Mouse (Mus musculus): ENCODE measurements around the gene Efhd2. TPM values are rescaled to one million over a fixed set of nuclear protein-coding genes. Genes with fewer than 3 reads are reported as not detected.

Gene Efhd2
- polyA plus RNA-seq, 1 experiment from 2014 or later: 97.5 TPM

- 56% methylated on average over 9 of the region's 9 CpGs for WGBS
- H3K4me1 ChIP-seq (replicated peaks; ENCODE audit: control insufficient read depth, insufficient read depth, low read length): peaks cover 13% of the 10 kb centered on the region
- no peak overlapping the region for H3K4me2 ChIP-seq (ENCODE audit: low read depth, low read length)
- no peak overlapping the region for H3K27ac ChIP-seq (ENCODE audit: low read length)
- ATAC-seq (ENCODE audit: low read depth): no peak
- no peaks in the 10 kb centered on the region for H3K27me3 ChIP-seq (ENCODE audit: control insufficient read depth, insufficient read depth, low read depth, low read length)
- no peaks in the 10 kb centered on the region for H3K9me3 ChIP-seq (ENCODE audit: control insufficient read depth, low read length)
- H3K4me3 ChIP-seq (ENCODE audit: low read length): no peak overlapping the region
- H3K36me3 ChIP-seq (ENCODE audit: control insufficient read depth, insufficient read depth, low read length): no peaks in the 10 kb centered on the region
- no peak overlapping the region for H3K9ac ChIP-seq (ENCODE audit: low read length)
Observed at GRCm38 (mm10) chr4:141885451-141885850, 10.7 kb upstream of the Efhd2 start.

- peaks cover 13% of the 10 kb centered on the region for H3K4me1 ChIP-seq (replicated peaks; ENCODE audit: control insufficient read depth, insufficient read depth, low read length)
- no peak overlapping the region for H3K4me3 ChIP-seq (ENCODE audit: low read length)
- H3K27ac ChIP-seq (ENCODE audit: low read length): no peak overlapping the region
- no peaks in the 10 kb centered on the region for H3K27me3 ChIP-seq (ENCODE audit: control insufficient read depth, insufficient read depth, low read depth, low read length)
- no peaks in the 10 kb centered on the region for H3K36me3 ChIP-seq (ENCODE audit: control insufficient read depth, insufficient read depth, low read length)
- H3K4me2 ChIP-seq (ENCODE audit: low read depth, low read length): no peak overlapping the region
- H3K9me3 ChIP-seq (ENCODE audit: control insufficient read depth, low read length): no peaks in the 10 kb centered on the region
- no peak for ATAC-seq (ENCODE audit: low read depth)
- H3K9ac ChIP-seq (ENCODE audit: low read length): no peak overlapping the region
- WGBS: 75% methylated on average over 7 of the region's 7 CpGs
Observed at GRCm38 (mm10) chr4:141882858-141883257, 8.1 kb upstream of the Efhd2 start.

GRCm38 (mm10) chr4:141881950-141882349, 7.2 kb upstream of the Efhd2 start:
- ATAC-seq (ENCODE audit: low read depth): 0 out of 2 replicates have a peak, but pooled peaks have one; percentile 24
- H3K36me3 ChIP-seq (ENCODE audit: control insufficient read depth, insufficient read depth, low read length): no peaks in the 10 kb centered on the region
- H3K9ac ChIP-seq (ENCODE audit: low read length): no peak overlapping the region
- H3K27me3 ChIP-seq (ENCODE audit: control insufficient read depth, insufficient read depth, low read depth, low read length): no peaks in the 10 kb centered on the region; the same call in 1 of the 2 replicates
- H3K27ac ChIP-seq (ENCODE audit: low read length): no peak overlapping the region
- no peak overlapping the region for H3K4me3 ChIP-seq (ENCODE audit: low read length)
- H3K4me2 ChIP-seq (ENCODE audit: low read depth, low read length): no peak overlapping the region
- 35% methylated on average over 5 of the region's 5 CpGs for WGBS
- no peaks in the 10 kb centered on the region for H3K9me3 ChIP-seq (ENCODE audit: control insufficient read depth, low read length)
- H3K4me1 ChIP-seq (replicated peaks; ENCODE audit: control insufficient read depth, insufficient read depth, low read length): peaks cover 13% of the 10 kb centered on the region

GRCm38 (mm10) chr4:141881289-141881914, 6.7 kb upstream of the Efhd2 start:
- Histone ChIP-seq H3K4me1 (replicated peaks; ENCODE audit: control insufficient read depth, insufficient read depth, low read length) (peaks cover 13% of the 10 kb centered on the region), H3K4me3 (ENCODE audit: low read length) (no peak overlapping the region), H3K27ac (ENCODE audit: low read length) (no peak overlapping the region), H3K9ac (ENCODE audit: low read length) (no peak overlapping the region), H3K4me2 (ENCODE audit: low read depth, low read length) (no peak overlapping the region), H3K27me3 (ENCODE audit: control insufficient read depth, insufficient read depth, low read depth, low read length) (no peaks in the 10 kb centered on the region; the same call in 1 of the 2 replicates), H3K36me3 (ENCODE audit: control insufficient read depth, insufficient read depth, low read length) (no peaks in the 10 kb centered on the region), H3K9me3 (ENCODE audit: control insufficient read depth, low read length) (no peaks in the 10 kb centered on the region)
- peak; percentile 19; the same call in 1 of the 2 replicates for ATAC-seq (ENCODE audit: low read depth)
- 40% methylated on average over 10 of the region's 10 CpGs for WGBS

GRCm38 (mm10) chr4:141879875-141880274, 5.2 kb upstream of the Efhd2 start:
- Histone ChIP-seq H3K4me3 (ENCODE audit: low read length) (no peak overlapping the region), H3K27me3 (ENCODE audit: control insufficient read depth, insufficient read depth, low read depth, low read length) (no peaks in the 10 kb centered on the region; the same call in 1 of the 2 replicates), H3K27ac (ENCODE audit: low read length) (no peak overlapping the region), H3K9ac (ENCODE audit: low read length) (no peak overlapping the region), H3K4me1 (replicated peaks; ENCODE audit: control insufficient read depth, insufficient read depth, low read length) (peaks cover 18% of the 10 kb centered on the region), H3K36me3 (ENCODE audit: control insufficient read depth, insufficient read depth, low read length) (no peaks in the 10 kb centered on the region), H3K4me2 (ENCODE audit: low read depth, low read length) (no peak overlapping the region), H3K9me3 (ENCODE audit: control insufficient read depth, low read length) (no peaks in the 10 kb centered on the region)
- ATAC-seq (ENCODE audit: low read depth): no peak
- 40% methylated on average over 9 of the region's 9 CpGs for WGBS

- H3K27me3 ChIP-seq (ENCODE audit: control insufficient read depth, insufficient read depth, low read depth, low read length): no peaks in the 10 kb centered on the region; the same call in 1 of the 2 replicates
- no peak overlapping the region for H3K4me3 ChIP-seq (ENCODE audit: low read length)
- H3K27ac ChIP-seq (ENCODE audit: low read length): peak overlapping the region; percentile 31
- ATAC-seq (ENCODE audit: low read depth): no peak
- no peak overlapping the region for H3K4me2 ChIP-seq (ENCODE audit: low read depth, low read length)
- H3K36me3 ChIP-seq (ENCODE audit: control insufficient read depth, insufficient read depth, low read length): no peaks in the 10 kb centered on the region
- H3K9me3 ChIP-seq (ENCODE audit: control insufficient read depth, low read length): no peaks in the 10 kb centered on the region
- no peak overlapping the region for H3K9ac ChIP-seq (ENCODE audit: low read length)
- 45% methylated on average over 4 of the region's 4 CpGs for WGBS
- H3K4me1 ChIP-seq (replicated peaks; ENCODE audit: control insufficient read depth, insufficient read depth, low read length): peaks cover 18% of the 10 kb centered on the region
Observed at GRCm38 (mm10) chr4:141879074-141879473, 4.4 kb upstream of the Efhd2 start.

GRCm38 (mm10) chr4:141878621-141879020, 3.9 kb upstream of the Efhd2 start:
- no peaks in the 10 kb centered on the region; the same call in 1 of the 2 replicates for H3K27me3 ChIP-seq (ENCODE audit: control insufficient read depth, insufficient read depth, low read depth, low read length)
- peak overlapping the region; percentile 31 for H3K27ac ChIP-seq (ENCODE audit: low read length)
- H3K4me1 ChIP-seq (replicated peaks; ENCODE audit: control insufficient read depth, insufficient read depth, low read length): peaks cover 21% of the 10 kb centered on the region
- ATAC-seq (ENCODE audit: low read depth): no peak
- no peak overlapping the region for H3K4me2 ChIP-seq (ENCODE audit: low read depth, low read length)
- no peaks in the 10 kb centered on the region for H3K9me3 ChIP-seq (ENCODE audit: control insufficient read depth, low read length)
- H3K9ac ChIP-seq (ENCODE audit: low read length): no peak overlapping the region
- no peaks in the 10 kb centered on the region for H3K36me3 ChIP-seq (ENCODE audit: control insufficient read depth, insufficient read depth, low read length)
- WGBS: 31% methylated on average over 7 of the region's 7 CpGs
- H3K4me3 ChIP-seq (ENCODE audit: low read length): no peak overlapping the region

- WGBS: 6% methylated on average over 8 of the region's 8 CpGs
- Histone ChIP-seq H3K9ac (ENCODE audit: low read length) (no peak overlapping the region), H3K27ac (ENCODE audit: low read length) (no peak overlapping the region)
Observed at GRCm38 (mm10) chr4:141875481-141876108, 875 bp upstream of the Efhd2 start.

GRCm38 (mm10) chr4:141874111-141874600, 564 bp downstream of the Efhd2 start:
- peak; percentile 1; the same call in 1 of the 2 replicates for ATAC-seq (ENCODE audit: low read depth)
- Histone ChIP-seq H3K4me2 (ENCODE audit: low read depth, low read length) (peak overlapping the region; percentile 66), H3K36me3 (ENCODE audit: control insufficient read depth, insufficient read depth, low read length) (no peaks in the 10 kb centered on the region), H3K9me3 (ENCODE audit: control insufficient read depth, low read length) (no peaks in the 10 kb centered on the region), H3K4me1 (replicated peaks; ENCODE audit: control insufficient read depth, insufficient read depth, low read length) (peaks cover 39% of the 10 kb centered on the region), H3K27me3 (ENCODE audit: control insufficient read depth, insufficient read depth, low read depth, low read length) (no peaks in the 10 kb centered on the region; the same call in 1 of the 2 replicates), H3K4me3 (ENCODE audit: low read length) (peak overlapping the region; percentile 77), H3K27ac (ENCODE audit: low read length) (peak overlapping the region; percentile 68), H3K9ac (ENCODE audit: low read length) (peak overlapping the region; percentile 85)
- under 1% methylated on average over 19 of the region's 19 CpGs for WGBS

More at GRCm38 (mm10) chr4:141875481-141876108, 875 bp upstream of the Efhd2 start:
- peaks cover 34% of the 10 kb centered on the region for H3K4me1 ChIP-seq (replicated peaks; ENCODE audit: control insufficient read depth, insufficient read depth, low read length)
- ATAC-seq (ENCODE audit: low read depth): no peak
- peak overlapping the region; percentile 77; the same call in 1 of the 2 replicates for H3K4me3 ChIP-seq (ENCODE audit: low read length)
- H3K4me2 ChIP-seq (ENCODE audit: low read depth, low read length): peak overlapping the region; percentile 66
- H3K27me3 ChIP-seq (ENCODE audit: control insufficient read depth, insufficient read depth, low read depth, low read length): no peaks in the 10 kb centered on the region; the same call in 1 of the 2 replicates
- no peaks in the 10 kb centered on the region for H3K36me3 ChIP-seq (ENCODE audit: control insufficient read depth, insufficient read depth, low read length)
- H3K9me3 ChIP-seq (ENCODE audit: control insufficient read depth, low read length): no peaks in the 10 kb centered on the region
